ENCODE assay signal across 19 mouse cellular contexts in the genomic region with DNA sequence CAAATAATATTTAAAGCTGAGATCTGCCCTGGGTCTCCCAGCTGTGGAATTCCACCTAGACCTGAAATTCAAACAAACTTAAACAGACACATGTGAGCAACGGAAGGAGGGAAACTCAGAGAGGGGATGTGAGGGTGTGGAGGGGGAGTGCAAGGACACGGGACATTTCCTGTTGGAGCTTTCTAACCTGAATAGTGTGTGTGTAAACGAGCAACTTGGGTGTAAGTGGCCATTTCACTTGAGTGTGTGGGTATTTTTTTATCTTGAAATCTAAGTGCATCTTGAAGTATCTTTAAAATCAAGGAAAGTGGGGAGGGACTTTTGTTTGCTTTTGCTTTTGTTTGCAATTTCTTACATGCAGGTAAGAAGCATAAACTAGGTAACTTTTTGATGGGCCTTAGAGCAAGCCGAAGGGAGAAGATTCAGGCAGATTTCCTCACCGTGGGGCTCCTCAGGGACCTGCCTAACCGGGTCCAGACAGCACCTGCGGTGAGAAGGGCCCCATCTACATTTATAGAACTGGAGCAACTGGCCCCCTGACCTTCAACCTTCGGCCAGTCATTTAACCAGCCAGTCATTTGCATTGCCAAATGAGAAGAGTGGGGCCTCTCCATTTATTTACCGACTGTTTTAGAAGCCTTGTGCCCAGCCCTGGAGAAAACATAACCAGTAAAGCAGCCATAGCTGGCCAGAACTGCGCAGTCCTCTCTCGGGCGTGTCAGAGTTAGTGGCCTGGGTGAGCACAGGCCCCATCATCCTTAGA. TPM values are rescaled to one million over a fixed set of nuclear protein-coding genes. Genes with fewer than 3 reads are reported as not detected.
DNase-seq lines count a peak whose midpoint lies in the region; ATAC-seq and TF ChIP-seq lines count a peak whose summit lies in the region.
"Had no signal": no experiment of that assay in that cellular context is flagged by ENCODE, and none has a peak within 500 bp of the region (broad histone marks: within the 10 kb centered on the region; RNA-seq: fewer than 3 reads in every experiment).

No protein-coding gene starts in this region.

- H3K27me3 ChIP-seq in liver, adult 2 months (ENCODE audit: control insufficient read depth, insufficient read depth, low read length): no peaks in the 10 kb centered on the region
- H3K27me3 ChIP-seq in liver, embryonic 11.5 days (replicated peaks; ENCODE audit: control insufficient read depth, insufficient read depth, low read length): no peaks in the 10 kb centered on the region
- no peaks in the 10 kb centered on the region for H3K27me3 ChIP-seq in ES-Bruce4 (ENCODE audit: control insufficient read depth, insufficient read depth, low read length, poor library complexity, severe bottlenecking)
- no peaks in the 10 kb centered on the region for H3K27me3 ChIP-seq in liver, embryonic 15.5 days
- no peaks in the 10 kb centered on the region for H3K27me3 ChIP-seq in limb, embryonic 10.5 days (ENCODE audit: low read depth, poor library complexity, severe bottlenecking)
- H3K27me3 ChIP-seq: hindbrain, embryonic 15.5 days; midbrain, embryonic 13.5 days; Patski had no signal

- H3K9ac ChIP-seq in liver, adult 2 months (ENCODE audit: low read depth, low read length): peak overlapping the region; percentile 9; the same call in 1 of the 2 replicates
- no peak overlapping the region for H3K9ac ChIP-seq in liver, embryonic 11.5 days (ENCODE audit: low read depth, low read length)
- H3K9ac ChIP-seq in ES-Bruce4 (ENCODE audit: low read depth, poor library complexity, severe bottlenecking): no peak overlapping the region
- H3K9ac ChIP-seq in liver, embryonic 15.5 days: 0 out of 2 replicates have a peak overlapping the region, but pooled peaks have one; percentile 4
- H3K9ac ChIP-seq: hindbrain, embryonic 15.5 days; midbrain, embryonic 13.5 days had no signal

- H3K4me1 ChIP-seq in liver, adult 2 months (ENCODE audit: control insufficient read depth, insufficient read depth, low read length): peaks cover 23% of the 10 kb centered on the region
- peaks cover 18% of the 10 kb centered on the region for H3K4me1 ChIP-seq in liver, embryonic 11.5 days (replicated peaks; ENCODE audit: control insufficient read depth, insufficient read depth, low read length)
- H3K4me1 ChIP-seq in ES-Bruce4 (ENCODE audit: control insufficient read depth, insufficient read depth, low read length): peaks cover 2% of the 10 kb centered on the region
- peaks cover 57% of the 10 kb centered on the region for H3K4me1 ChIP-seq in liver, embryonic 15.5 days (replicated peaks)
- peaks cover 18% of the 10 kb centered on the region for H3K4me1 ChIP-seq in limb, embryonic 10.5 days

- 0 out of 2 replicates have a peak, but pooled peaks have one; percentile 12 for TF ChIP-seq EP300 in ES-Bruce4 (IDR thresholded peaks at IDR 0.05; ENCODE audit: insufficient read depth, low read depth, low read length)

- 33% methylated on average over 12 of the region's 12 CpGs for WGBS in liver, adult 2 months
- WGBS in liver, embryonic 11.5 days: 68% methylated on average over 12 of the region's 12 CpGs
- WGBS in liver, embryonic 15.5 days (ENCODE audit: insufficient replicate concordance): 68% methylated on average over 12 of the region's 12 CpGs
- WGBS in limb, embryonic 10.5 days: 68% methylated on average over 12 of the region's 12 CpGs

- H3K4me2 ChIP-seq in liver, embryonic 11.5 days: no peak overlapping the region
- no peak overlapping the region for H3K4me2 ChIP-seq in liver, embryonic 15.5 days
- H3K4me2 ChIP-seq: hindbrain, embryonic 15.5 days; midbrain, embryonic 13.5 days had no signal

- no peak for TF ChIP-seq POLR2A in liver, adult 2 months (IDR thresholded peaks at IDR 0.05; ENCODE audit: extremely low read depth, insufficient read depth, low read length)
- TF ChIP-seq POLR2A in ES-Bruce4 (IDR thresholded peaks at IDR 0.05; ENCODE audit: insufficient read depth, low read length): no peak

- no peak for TF ChIP-seq CTCF in liver, adult 2 months (IDR thresholded peaks at IDR 0.05; ENCODE audit: low read depth, low read length)
- no peak for TF ChIP-seq CTCF in ES-Bruce4 (IDR thresholded peaks at IDR 0.05; ENCODE audit: low read depth, low read length)

- H3K27ac ChIP-seq in liver, adult 2 months (replicated peaks; ENCODE audit: insufficient read depth, low read depth, low read length): peak overlapping the region; percentile 53
- no peak overlapping the region for H3K27ac ChIP-seq in liver, embryonic 11.5 days (ENCODE audit: low read depth, low read length)
- 0 out of 2 replicates have a peak overlapping the region, but pooled peaks have one; percentile 20 for H3K27ac ChIP-seq in ES-Bruce4 (ENCODE audit: insufficient read depth, low read length)
- H3K27ac ChIP-seq in liver, embryonic 15.5 days (replicated peaks): peak overlapping the region; percentile 65
- H3K27ac ChIP-seq in limb, embryonic 10.5 days: no peak overlapping the region
- H3K27ac ChIP-seq: hindbrain, embryonic 15.5 days; midbrain, embryonic 13.5 days had no signal

- no peaks in the 10 kb centered on the region for H3K79me2 ChIP-seq in liver, adult 2 months (ENCODE audit: control insufficient read depth, insufficient read depth, low read length)

- no peak overlapping the region for H3K4me3 ChIP-seq in liver, adult 2 months (ENCODE audit: insufficient read depth, low read depth, low read length)
- H3K4me3 ChIP-seq in liver, embryonic 11.5 days (ENCODE audit: low read depth, low read length): no peak overlapping the region
- no peak overlapping the region for H3K4me3 ChIP-seq in ES-Bruce4 (ENCODE audit: low read depth, low read length)
- no peak overlapping the region for H3K4me3 ChIP-seq in liver, embryonic 15.5 days (replicated peaks)
- no peak overlapping the region for H3K4me3 ChIP-seq in limb, embryonic 10.5 days
- H3K4me3 ChIP-seq: hindbrain, embryonic 15.5 days; midbrain, embryonic 13.5 days; myocyte had no signal

- ATAC-seq in liver, embryonic 11.5 days (replicated peaks; ENCODE audit: low FRiP score): no peak
- ATAC-seq in liver, embryonic 15.5 days (ENCODE audit: insufficient read depth): no peak
- ATAC-seq: forebrain, embryonic 14.5 days; midbrain, embryonic 13.5 days; Patski had no signal

- peak; percentile 74 for DNase-seq in liver, adult 2 months (ENCODE audit: extremely low read depth, low read depth, low spot score)
- DNase-seq in liver, embryonic 11.5 days (ENCODE audit: low spot score): no peak
- DNase-seq in kidney, adult 9 months: peak; percentile 61
- DNase-seq in spleen, postnatal 10 days (ENCODE audit: low spot score in 2 of 2): no peak
- no peak for DNase-seq in frontal cortex, postnatal 14 days (ENCODE audit: low spot score in 2 of 2)
- no peak for DNase-seq in limb, embryonic 10.5 days (ENCODE audit: low spot score)
- DNase-seq: cerebellum, adult 11 months; cerebellum, postnatal 25 days; gastrocnemius, postnatal 14 days; heart, postnatal 14 days; spleen, adult 18-20 months; thymus, postnatal 36 days had no signal

- no peaks in the 10 kb centered on the region for H3K36me3 ChIP-seq in liver, adult 2 months (ENCODE audit: control insufficient read depth, insufficient read depth, low read length)
- H3K36me3 ChIP-seq in liver, embryonic 11.5 days (ENCODE audit: control insufficient read depth, insufficient read depth, low read length): peaks cover 3% of the 10 kb centered on the region; the same call in 1 of the 2 replicates
- no peaks in the 10 kb centered on the region for H3K36me3 ChIP-seq in ES-Bruce4 (ENCODE audit: control insufficient read depth, insufficient read depth, low read length, poor library complexity, severe bottlenecking)
- H3K36me3 ChIP-seq in liver, embryonic 15.5 days (replicated peaks): no peaks in the 10 kb centered on the region
- peaks cover 18% of the 10 kb centered on the region for H3K36me3 ChIP-seq in limb, embryonic 10.5 days

- H3K9me3 ChIP-seq in liver, embryonic 11.5 days (ENCODE audit: control insufficient read depth, low read length): no peaks in the 10 kb centered on the region
- no peaks in the 10 kb centered on the region for H3K9me3 ChIP-seq in ES-Bruce4 (replicated peaks; ENCODE audit: control insufficient read depth, insufficient read depth, low read length, poor library complexity, severe bottlenecking)
- H3K9me3 ChIP-seq in liver, embryonic 15.5 days (replicated peaks): no peaks in the 10 kb centered on the region
- no peaks in the 10 kb centered on the region for H3K9me3 ChIP-seq in limb, embryonic 10.5 days (replicated peaks)
- H3K9me3 ChIP-seq: hindbrain, embryonic 15.5 days; midbrain, embryonic 13.5 days had no signal

RNA-seq across cellular contexts. Expression of a gene that starts 2.7 kb away (rescaled TPM):
- total RNA-seq in liver, adult 2 months (2014; rRNA removed): 10.3 and 10.8 TPM in 2 replicates
- polyA plus RNA-seq in liver, adult 2 months (2012; rRNA removed): 5.2 and 6.5 TPM in 2 replicates
- polyA plus RNA-seq in liver, embryonic 11.5 days (2014; fragmentation: Nextera tagmentation; extraction: Ambion mirVana): 143 and 172 TPM in 2 replicates
- polyA plus RNA-seq in ES-Bruce4 (2011; ENCODE audit: insufficient read depth, insufficient read length, low read depth, missing spikeins): 56.4 and 61.9 TPM in 2 replicates
- polyA plus RNA-seq in liver, embryonic 15.5 days (2015; fragmentation: Nextera tagmentation; extraction: Ambion mirVana): 68.8 and 70.2 TPM in 2 replicates
- 159 and 177 TPM in 2 replicates for polyA plus RNA-seq in limb, embryonic 10.5 days (2016; fragmentation: Nextera tagmentation; extraction: Ambion mirVana)

Comparison
In these comparisons a context has a peak if more than half of its experiments do, and no peak if none do; other contexts are left out.
1. DNase-seq: peak in liver, adult 2 months (single experiment) and kidney, adult 9 months (single experiment); none in liver, embryonic 11.5 days (single experiment), spleen, postnatal 10 days (0 of 2), frontal cortex, postnatal 14 days (0 of 2) and limb, embryonic 10.5 days (single experiment).
2. H3K27ac ChIP-seq: peak in liver, adult 2 months (single experiment), ES-Bruce4 (single experiment) and liver, embryonic 15.5 days (single experiment); none in liver, embryonic 11.5 days (single experiment) and limb, embryonic 10.5 days (single experiment).
3. H3K9ac ChIP-seq: peak in liver, adult 2 months (single experiment) and liver, embryonic 15.5 days (single experiment); none in liver, embryonic 11.5 days (single experiment) and ES-Bruce4 (single experiment).